Mouse (Mus musculus) megakaryocyte, adult 5-6 weeks (primary cell): ENCODE measurements around the gene Trim45. TPM values are rescaled to one million over a fixed set of nuclear protein-coding genes. Genes with fewer than 3 reads are reported as not detected.

Experiments used
- ATAC-seq: 2 replicates; pipeline ENCODE4 v1.8.0; 2016; ENCODE audit warnings: mild to moderate bottlenecking, inconsistent platforms; ENCODE audit not compliant: poor library complexity, severe bottlenecking
- total RNA-seq, 2 experiments: library from RNA; stranded (forward) in 1 of 2; stranded (reverse) in 1 of 2; fragments of 153-499, 151-499 nt in 1 of 2; fragments of 221-1000, 200-1000 nt in 1 of 2; gene quantifications; 2 replicates each; pipeline versions ENCODE4 v1.2.3 to v1.2.4; 2015 to 2017

Gene Trim45
- total RNA-seq, 2 experiments from 2014 or later = 0.83 to 2.4 TPM

- ATAC-seq = no peak
These were observed 9.5 kb downstream of the Trim45 start for GRCm38 (mm10) chr3:100931332-100932076.

GRCm38 (mm10) chr3:100932077-100932944 lies 10.3 kb downstream of the Trim45 start:
- ATAC-seq = peak; percentile 88

GRCm38 (mm10) chr3:100935521-100935920 lies 13.5 kb downstream of the Trim45 start:
- no peak for ATAC-seq

GRCm38 (mm10) chr3:100936201-100936600 lies 14.2 kb downstream of the Trim45 start:
- no peak for ATAC-seq

GRCm38 (mm10) chr3:100938211-100938610 lies 16.2 kb downstream of the Trim45 start:
- ATAC-seq = no peak

- ATAC-seq = no peak
These were observed 18.6 kb downstream of the Trim45 start for GRCm38 (mm10) chr3:100940496-100941037.

- no peak for ATAC-seq
These were observed 25.3 kb downstream of the Trim45 start for GRCm38 (mm10) chr3:100947286-100947685.

GRCm38 (mm10) chr3:100951531-100951930 lies 29.5 kb downstream of the Trim45 start:
- ATAC-seq = no peak

GRCm38 (mm10) chr3:100954616-100955015 lies 32.6 kb downstream of the Trim45 start:
- no peak for ATAC-seq

- no peak for ATAC-seq
These were observed 39.0 kb downstream of the Trim45 start for GRCm38 (mm10) chr3:100961007-100961406.

GRCm38 (mm10) chr3:100961501-100961900 lies 39.5 kb downstream of the Trim45 start:
- no peak for ATAC-seq

GRCm38 (mm10) chr3:100963849-100964542 lies 42.0 kb downstream of the Trim45 start:
- ATAC-seq = no peak

GRCm38 (mm10) chr3:100969176-100969917 lies 47.3 kb downstream of the Trim45 start, which contains the start of gene Ttf2:
Ttf2 (minus strand) TSS chr3:100969663.
- peak; percentile 96 for ATAC-seq

GRCm38 (mm10) chr3:100973906-100974305 lies 51.9 kb downstream of the Trim45 start:
- peak; percentile 44 for ATAC-seq

GRCm38 (mm10) chr3:100979290-100979689 lies 57.3 kb downstream of the Trim45 start:
- ATAC-seq = peak; percentile 81

Other genes starting within 250 kb of the Trim45 start
- gene Man1a2, start 236.7 kb upstream of the Trim45 start, total RNA-seq (2015) = 14.8 and 16.2 TPM in 2 replicates
- gene Man1a2, start 236.7 kb upstream of the Trim45 start, total RNA-seq (2017) = 40.0 and 47.9 TPM in 2 replicates
- gene Vtcn1, start 96.7 kb upstream of the Trim45 start, total RNA-seq (2015) = not detected in 2 replicates
- gene Vtcn1, start 96.7 kb upstream of the Trim45 start, total RNA-seq (2017) = not detected in 2 replicates
- 16.0 and 20.7 TPM in 2 replicates for gene Ttf2, start 47.5 kb downstream of the Trim45 start, total RNA-seq (2015)
- 23.8 and 24.6 TPM in 2 replicates for gene Ttf2, start 47.5 kb downstream of the Trim45 start, total RNA-seq (2017)
- 3.5 and 3.7 TPM in 2 replicates for gene Cd101, start 107.4 kb downstream of the Trim45 start, total RNA-seq (2015)
- gene Cd101, start 107.4 kb downstream of the Trim45 start, total RNA-seq (2017) = 9.7 and 12.6 TPM in 2 replicates
- gene Ptgfrn, start 188.1 kb downstream of the Trim45 start, total RNA-seq (2015) = 1.0 and 1.2 TPM in 2 replicates
- gene Ptgfrn, start 188.1 kb downstream of the Trim45 start, total RNA-seq (2017) = 0.98 and 1.8 TPM in 2 replicates